Mouse (Mus musculus) limb, embryonic 12.5 days (tissue): ENCODE measurements around the gene Aqp9. TPM values are rescaled to one million over a fixed set of nuclear protein-coding genes. Genes with fewer than 3 reads are reported as not detected.

Source experiments
- ATAC-seq: fragments of 200-750 bp; cut with Nextera tagmentation; 2 replicates; pipeline ENCODE4 v1.8.0; 2017; ENCODE audit warnings: low read depth, moderate TSS enrichment; ENCODE audit not compliant: insufficient number of reproducible peaks, insufficient read depth, low FRiP score, low TSS enrichment
- H3K27ac ChIP-seq: fragments of 300-500 bp; sonication (generic); 2 replicates; pipeline ENCODE4 v1.5.1; 2016; ENCODE audit warnings: mild to moderate bottlenecking, moderate library complexity
- H3K27me3 ChIP-seq: fragments of 300-500 bp; sonication (generic); 2 replicates; pipeline ENCODE4 v1.6.1; 2016; ENCODE audit warnings: mild to moderate bottlenecking, moderate library complexity
- H3K36me3 ChIP-seq: fragments of 300-500 bp; sonication (generic); 2 replicates; pipeline ENCODE4 v1.6.1; 2016; ENCODE audit warnings: mild to moderate bottlenecking, moderate library complexity
- H3K4me1 ChIP-seq: fragments of 300-500 bp; sonication (generic); replicated peaks from 2 replicates; pipeline ENCODE4 v1.6.1; 2016
- H3K4me2 ChIP-seq: fragments of 300-500 bp; sonication (generic); 2 replicates; pipeline ENCODE4 v1.6.1; 2016; ENCODE audit warnings: mild to moderate bottlenecking, moderate library complexity
- H3K4me3 ChIP-seq: fragments of 300-500 bp; sonication (generic); replicated peaks from 2 replicates; pipeline ENCODE4 v1.5.1; 2016; ENCODE audit warnings: mild to moderate bottlenecking
- H3K9ac ChIP-seq: fragments of 300-500 bp; sonication (generic); replicated peaks from 2 replicates; pipeline ENCODE4 v1.6.1; 2016; ENCODE audit warnings: mild to moderate bottlenecking, moderate library complexity
- H3K9me3 ChIP-seq: fragments of 300-500 bp; sonication (generic); 2 replicates; pipeline ENCODE4 v1.6.1; 2016; ENCODE audit warnings: mild to moderate bottlenecking, moderate library complexity
- WGBS: fragments of 180-500 bp; shearing (Covaris S2); methylation state at CpG from one replicate; pipeline ENCODE4 v1.1.7; 2016; 5-methylcytosine and 5-hydroxymethylcytosine counted together
- polyA plus RNA-seq: library from polyadenylated mRNA; unstranded; fragments of >200 nt; fragmentation: Nextera tagmentation; extraction: Ambion mirVana; gene quantifications from 2 replicates; pipeline ENCODE4 v1.2.1, GENCODE M21; 2016

Aqp9 gene
- polyA plus RNA-seq, 1 experiment from 2014 or later, result 0.13 TPM

DNA sequence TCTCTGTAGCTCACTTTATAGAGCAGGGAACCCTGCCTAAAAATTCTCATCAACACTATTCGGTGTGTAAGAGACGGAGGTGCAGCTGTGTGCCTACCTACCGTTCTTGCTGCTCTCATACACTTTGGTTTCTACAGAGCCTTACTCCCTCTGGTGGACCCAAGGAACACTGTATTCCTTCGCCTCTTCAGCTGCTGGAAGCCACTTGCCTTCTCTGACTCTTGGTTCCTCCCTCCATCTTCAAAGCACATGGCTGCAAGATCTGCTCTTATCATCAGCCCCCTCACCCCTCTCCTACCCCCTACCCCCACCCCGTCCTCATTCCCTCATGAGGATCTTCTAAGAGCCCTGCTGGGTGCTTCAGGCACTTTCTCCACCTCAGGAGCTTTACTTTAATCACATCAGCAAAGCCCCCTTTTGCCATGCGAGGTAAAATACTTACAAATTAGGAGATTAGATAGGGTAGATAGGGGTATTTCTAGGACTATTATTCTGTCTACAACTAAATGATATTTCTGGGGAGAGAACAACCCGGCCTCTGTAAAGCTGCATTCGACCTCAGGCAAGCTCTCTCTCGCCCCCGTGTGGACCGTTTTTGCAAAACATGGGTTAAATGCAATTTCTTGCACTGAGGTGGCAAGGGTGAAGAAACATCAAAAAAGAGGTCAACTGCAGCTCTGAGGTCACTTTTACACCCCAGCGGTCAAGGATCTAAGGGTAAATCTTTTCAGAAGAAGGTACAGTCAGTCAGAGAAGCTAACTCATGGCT is 20.3 kb upstream of the Aqp9 start:
- no peaks in the 10 kb centered on the region for H3K9me3 ChIP-seq
- 14% methylated on average over 12 of the region's 12 CpGs for WGBS
- H3K27me3 ChIP-seq, result no peaks in the 10 kb centered on the region
- H3K36me3 ChIP-seq, result no peaks in the 10 kb centered on the region
- H3K4me1 ChIP-seq, result no peaks in the 10 kb centered on the region
- H3K4me2 ChIP-seq, result peak overlapping the region; percentile 48
- no peak overlapping the region for H3K27ac ChIP-seq
- no peak for ATAC-seq
- H3K9ac ChIP-seq, result no peak overlapping the region
- H3K4me3 ChIP-seq, result no peak overlapping the region

GRCm38 (mm10) chr9:71187396-71187795 is 18.9 kb upstream of the Aqp9 start:
- Histone ChIP-seq H3K4me2 (no peak overlapping the region), H3K27ac (no peak overlapping the region), H3K36me3 (no peaks in the 10 kb centered on the region), H3K27me3 (no peaks in the 10 kb centered on the region), H3K9ac (no peak overlapping the region), H3K9me3 (no peaks in the 10 kb centered on the region), H3K4me3 (no peak overlapping the region), H3K4me1 (no peaks in the 10 kb centered on the region)
- no peak for ATAC-seq
- WGBS, result 86% methylated on average over 7 of the region's 7 CpGs

GRCm38 (mm10) chr9:71185823-71186222 is 17.3 kb upstream of the Aqp9 start:
- H3K9ac ChIP-seq, result no peak overlapping the region
- no peak overlapping the region for H3K4me2 ChIP-seq
- H3K27ac ChIP-seq, result no peak overlapping the region
- 90% methylated on average over 2 of the region's 2 CpGs for WGBS
- no peaks in the 10 kb centered on the region for H3K4me1 ChIP-seq
- H3K36me3 ChIP-seq, result no peaks in the 10 kb centered on the region
- H3K27me3 ChIP-seq, result no peaks in the 10 kb centered on the region
- no peak overlapping the region for H3K4me3 ChIP-seq
- no peaks in the 10 kb centered on the region for H3K9me3 ChIP-seq
- ATAC-seq, result no peak

GRCm38 (mm10) chr9:71185285-71185684 is 16.8 kb upstream of the Aqp9 start:
- no peaks in the 10 kb centered on the region for H3K9me3 ChIP-seq
- ATAC-seq, result no peak
- no peaks in the 10 kb centered on the region for H3K36me3 ChIP-seq
- H3K27me3 ChIP-seq, result no peaks in the 10 kb centered on the region
- no peak overlapping the region for H3K4me3 ChIP-seq
- H3K9ac ChIP-seq, result no peak overlapping the region
- no peaks in the 10 kb centered on the region for H3K4me1 ChIP-seq
- no peak overlapping the region for H3K27ac ChIP-seq
- H3K4me2 ChIP-seq, result no peak overlapping the region

- Histone ChIP-seq H3K4me3 (no peak overlapping the region), H3K4me2 (no peak overlapping the region), H3K27ac (no peak overlapping the region), H3K27me3 (no peaks in the 10 kb centered on the region), H3K4me1 (no peaks in the 10 kb centered on the region), H3K36me3 (no peaks in the 10 kb centered on the region), H3K9ac (no peak overlapping the region), H3K9me3 (no peaks in the 10 kb centered on the region)
- ATAC-seq, result no peak
- WGBS, result 71% methylated on average over 8 of the region's 8 CpGs
Measured at GRCm38 (mm10) chr9:71179964-71180700, 11.7 kb upstream of the Aqp9 start.

DNA sequence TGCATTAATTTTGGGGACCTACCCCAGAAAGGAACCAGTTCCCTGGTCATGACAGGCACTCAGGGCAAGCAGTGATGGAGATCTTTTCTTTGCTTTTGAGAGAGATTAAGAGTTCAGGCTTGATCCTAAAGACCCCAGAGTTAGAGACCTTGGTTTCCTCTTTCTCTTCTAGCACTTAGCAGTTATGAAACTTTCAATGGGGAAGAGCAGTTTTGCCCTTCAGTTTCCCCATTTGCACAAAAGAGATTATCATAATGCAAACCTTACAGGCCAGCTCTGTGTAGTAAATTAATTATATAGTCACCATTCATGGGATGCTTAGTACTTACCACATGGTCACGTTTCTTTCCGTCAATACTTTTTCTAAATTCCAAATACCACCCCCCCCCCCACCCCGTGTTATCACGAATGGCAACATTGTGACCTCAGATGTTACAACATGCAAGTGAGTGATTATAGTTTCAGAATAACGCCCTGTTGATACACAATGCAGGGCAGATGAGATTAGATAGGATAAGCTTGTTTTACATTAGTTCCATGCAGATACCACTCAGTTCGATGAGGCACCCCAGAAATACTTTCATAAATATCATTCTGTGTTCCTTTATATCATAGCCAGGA is 10.9 kb upstream of the Aqp9 start:
- no peaks in the 10 kb centered on the region for H3K36me3 ChIP-seq
- 86% methylated on average over 6 of the region's 6 CpGs for WGBS

GRCm38 (mm10) chr9:71175686-71176085 is 7.2 kb upstream of the Aqp9 start:
- WGBS, result 73% methylated on average over 1 of the region's 1 CpGs
- H3K27ac ChIP-seq, result no peak overlapping the region
- ATAC-seq, result no peak
- H3K9me3 ChIP-seq, result no peaks in the 10 kb centered on the region
- H3K4me2 ChIP-seq, result no peak overlapping the region
- H3K4me1 ChIP-seq, result no peaks in the 10 kb centered on the region
- no peak overlapping the region for H3K9ac ChIP-seq
- no peak overlapping the region for H3K4me3 ChIP-seq
- H3K36me3 ChIP-seq, result no peaks in the 10 kb centered on the region
- H3K27me3 ChIP-seq, result no peaks in the 10 kb centered on the region

More for the DNA sequence above, 10.9 kb upstream of the Aqp9 start:
- Histone ChIP-seq H3K9ac (no peak overlapping the region), H3K9me3 (no peaks in the 10 kb centered on the region), H3K27me3 (no peaks in the 10 kb centered on the region), H3K4me2 (no peak overlapping the region), H3K4me1 (no peaks in the 10 kb centered on the region), H3K27ac (no peak overlapping the region), H3K4me3 (no peak overlapping the region)
- ATAC-seq, result no peak

GRCm38 (mm10) chr9:71174316-71174975 is 6.0 kb upstream of the Aqp9 start:
- ATAC-seq, result no peak
- Histone ChIP-seq H3K27me3 (no peaks in the 10 kb centered on the region), H3K4me3 (no peak overlapping the region), H3K36me3 (no peaks in the 10 kb centered on the region), H3K4me2 (no peak overlapping the region), H3K9me3 (no peaks in the 10 kb centered on the region), H3K4me1 (no peaks in the 10 kb centered on the region), H3K9ac (no peak overlapping the region), H3K27ac (no peak overlapping the region)
- WGBS, result 74% methylated on average over 5 of the region's 5 CpGs

GRCm38 (mm10) chr9:71173533-71173932 is 5.1 kb upstream of the Aqp9 start:
- Histone ChIP-seq H3K4me1 (peaks cover 5% of the 10 kb centered on the region), H3K4me3 (no peak overlapping the region), H3K36me3 (no peaks in the 10 kb centered on the region), H3K27ac (no peak overlapping the region), H3K9me3 (no peaks in the 10 kb centered on the region), H3K4me2 (no peak overlapping the region), H3K27me3 (no peaks in the 10 kb centered on the region), H3K9ac (no peak overlapping the region)
- 58% methylated on average over 9 of the region's 9 CpGs for WGBS
- no peak for ATAC-seq

- 52% methylated on average over 2 of the region's 2 CpGs for WGBS
- Histone ChIP-seq H3K27ac (no peak overlapping the region), H3K4me2 (no peak overlapping the region), H3K4me3 (no peak overlapping the region), H3K9ac (no peak overlapping the region), H3K9me3 (no peaks in the 10 kb centered on the region), H3K36me3 (no peaks in the 10 kb centered on the region), H3K4me1 (peaks cover 10% of the 10 kb centered on the region), H3K27me3 (no peaks in the 10 kb centered on the region)
- no peak for ATAC-seq
Measured at GRCm38 (mm10) chr9:71167473-71168215, 838 bp downstream of the Aqp9 start.
